Mouse (Mus musculus): ENCODE results near the gene Rft1. TPM values are rescaled to one million over a fixed set of nuclear protein-coding genes. Genes with fewer than 3 reads are reported as not detected.

Gene Rft1
- total RNA-seq (2021), result 10 to 100 TPM; 11.3 to 12.3 TPM
- long read RNA-seq, experiment 1, transcript Rft1-201 (13 exons, 2,387 nt), result major isoform, 8 of 12 reads
- long read RNA-seq, experiment 1, partial matches to known transcripts, result 2 of 12 reads
- long read RNA-seq, experiment 1, other reads (novel, unspliced or antisense), result 1 of 12 reads
- long read RNA-seq, experiment 2, transcript Rft1-201 (13 exons, 2,387 nt), result major isoform, 5 of 8 reads
- long read RNA-seq, experiment 2, partial matches to known transcripts, result 2 of 8 reads
- long read RNA-seq, experiment 2, other reads (novel, unspliced or antisense), result 0 of 8 reads

- Histone ChIP-seq H3K4me3 (peak within 1 kb of the TSS; percentile 96), H3K27ac (peak within 1 kb of the TSS; percentile 93)
- intact Hi-C loops (cut with DNase I), result loop anchor here (5.0 kb wide), 1 partner anchor 62 kb away; no protein-coding TSS in a partner anchor
- peak; percentile 97 to 100 for DNase-seq (ENCODE audit: extremely low spot score in 1 of 2, low spot score in 2 of 2)
- no peak for TF ChIP-seq CTCF (IDR thresholded peaks at IDR 0.05)
Observed at GRCm38 (mm10) chr14:30653943-30654659, at the start of gene Rft1. Rft1 (plus strand) TSS chr14:30654360.

DNA sequence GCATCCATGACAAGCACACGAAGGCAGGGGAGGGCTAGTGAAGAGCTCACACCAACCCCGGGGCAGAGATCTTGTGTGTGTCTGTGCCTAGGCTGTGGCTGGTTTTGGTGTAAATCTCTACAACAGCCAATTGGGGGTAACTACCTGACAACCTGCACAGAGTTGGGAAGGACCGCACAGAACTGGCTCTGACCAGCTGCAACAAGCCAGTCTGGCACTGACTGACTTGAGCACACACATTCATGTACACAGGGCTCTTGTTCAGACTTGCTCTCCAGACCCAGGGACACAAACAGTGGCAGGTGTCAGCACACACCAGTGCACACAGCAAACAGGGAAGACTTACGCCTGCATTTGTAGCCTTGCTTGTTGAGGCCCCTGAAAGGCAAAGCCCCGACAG lies 47.3 kb upstream of the Rft1 start:
- no peak for TF ChIP-seq CTCF (IDR thresholded peaks at IDR 0.05)
- no peak overlapping the region for H3K27ac ChIP-seq
- H3K4me3 ChIP-seq, result no peak overlapping the region
- intact Hi-C loops (cut with DNase I), result no loop called here
- no peak for DNase-seq (ENCODE audit: extremely low spot score in 1 of 2, low spot score in 2 of 2)

DNA sequence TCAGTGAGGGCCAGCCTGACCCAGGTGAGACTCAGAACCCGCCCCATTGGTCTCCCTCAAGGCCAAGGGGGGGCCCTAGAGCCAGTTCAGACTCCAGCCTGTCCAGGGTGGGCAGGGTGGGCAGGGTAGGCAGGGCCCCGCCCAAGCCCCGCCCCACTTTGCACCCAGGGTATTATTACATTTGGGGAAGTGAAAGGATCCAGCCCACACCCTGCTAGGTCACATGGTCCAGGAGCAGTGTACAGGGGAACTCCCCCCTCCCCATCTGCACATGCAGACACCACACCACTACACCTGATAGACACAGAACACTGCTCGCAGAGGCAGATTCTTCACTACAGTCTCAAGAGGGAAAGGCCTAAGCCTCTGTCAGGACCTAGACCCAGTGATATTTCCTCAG lies 46.5 kb upstream of the Rft1 start:
- Histone ChIP-seq H3K27ac (no peak overlapping the region), H3K4me3 (no peak overlapping the region)
- no peak for TF ChIP-seq CTCF (IDR thresholded peaks at IDR 0.05)
- DNase-seq (ENCODE audit: extremely low spot score in 1 of 2, low spot score in 2 of 2), result no peak
- intact Hi-C loops (cut with DNase I), result no loop called here

DNA sequence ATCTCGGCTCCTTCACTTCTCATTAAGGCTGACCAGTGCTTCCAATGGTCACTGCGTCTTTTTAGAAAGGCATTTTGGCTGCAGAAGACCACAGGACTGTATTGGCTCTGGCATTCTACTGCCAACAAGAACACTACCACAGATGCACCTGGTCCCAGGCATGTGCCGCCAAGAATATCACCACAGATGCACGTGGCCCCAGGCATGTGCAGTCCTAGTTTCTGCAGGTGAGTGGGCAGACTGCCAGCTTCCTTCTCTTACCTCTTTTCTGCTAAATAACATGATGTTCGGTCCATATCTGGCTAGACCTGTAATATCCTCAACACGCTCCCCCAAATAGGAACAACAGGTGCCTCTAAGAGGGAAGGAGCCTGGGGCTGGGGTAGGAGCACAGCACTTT lies 46.0 kb upstream of the Rft1 start:
- no peak for DNase-seq (ENCODE audit: extremely low spot score in 1 of 2, low spot score in 2 of 2)
- H3K27ac ChIP-seq, result no peak overlapping the region
- H3K4me3 ChIP-seq, result no peak overlapping the region
- TF ChIP-seq CTCF (IDR thresholded peaks at IDR 0.05), result no peak
- intact Hi-C loops (cut with DNase I), result no loop called here

- no peak for TF ChIP-seq CTCF (IDR thresholded peaks at IDR 0.05)
- DNase-seq (ENCODE audit: extremely low spot score in 1 of 2, low spot score in 2 of 2), result no peak
- no peak overlapping the region for H3K27ac ChIP-seq
- H3K4me3 ChIP-seq, result no peak overlapping the region
- intact Hi-C loops (cut with DNase I), result no loop called here
Observed at GRCm38 (mm10) chr14:30609499-30609898, 44.7 kb upstream of the Rft1 start.

DNA sequence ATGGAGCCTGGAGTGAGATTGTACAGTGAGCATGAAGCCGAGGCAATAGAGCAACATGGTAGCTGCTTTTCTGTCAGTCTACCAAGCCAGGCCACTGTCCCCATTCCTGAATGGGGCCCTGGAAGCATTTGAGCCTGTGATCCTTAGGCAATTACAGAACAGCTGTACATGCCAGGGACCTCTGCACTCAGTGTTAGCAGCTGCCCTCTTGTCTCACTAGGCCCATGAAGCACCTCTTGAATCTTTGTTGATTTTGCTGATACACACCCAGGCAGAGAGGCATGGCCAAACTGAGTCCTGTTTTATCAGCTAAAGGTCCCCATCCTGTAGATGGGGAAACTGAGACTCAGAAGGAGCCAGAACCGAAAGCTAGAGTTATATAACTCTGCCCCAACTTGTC lies 43.9 kb upstream of the Rft1 start:
- intact Hi-C loops (cut with DNase I), result no loop called here

DNA sequence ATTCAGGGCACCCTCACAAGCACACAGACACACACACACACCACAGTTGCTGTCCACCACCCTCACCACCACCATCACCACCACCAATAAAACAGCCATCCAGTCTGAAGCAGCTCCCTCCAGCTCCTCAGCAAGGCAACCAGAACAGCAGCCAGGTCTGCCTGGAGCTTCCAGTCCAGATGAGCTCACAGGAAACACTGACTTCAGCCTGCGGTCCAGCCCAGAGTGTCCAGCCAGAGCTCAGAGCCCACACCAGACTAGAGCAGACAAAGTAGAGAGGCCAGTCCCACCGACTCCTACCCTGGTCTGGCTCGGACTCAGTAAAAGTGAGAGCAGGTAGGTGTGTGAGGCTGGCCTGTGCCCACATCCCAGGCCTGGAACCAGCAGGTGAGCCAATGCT lies 43.2 kb upstream of the Rft1 start:
- intact Hi-C loops (cut with DNase I), result no loop called here
- Histone ChIP-seq H3K27ac (no peak overlapping the region), H3K4me3 (no peak overlapping the region)
- TF ChIP-seq CTCF (IDR thresholded peaks at IDR 0.05), result no peak
- DNase-seq (ENCODE audit: extremely low spot score in 1 of 2, low spot score in 2 of 2), result no peak

More for the DNA sequence above, 43.9 kb upstream of the Rft1 start:
- no peak for TF ChIP-seq CTCF (IDR thresholded peaks at IDR 0.05)
- H3K27ac ChIP-seq, result no peak overlapping the region
- no peak overlapping the region for H3K4me3 ChIP-seq
- no peak for DNase-seq (ENCODE audit: extremely low spot score in 1 of 2, low spot score in 2 of 2)

DNA sequence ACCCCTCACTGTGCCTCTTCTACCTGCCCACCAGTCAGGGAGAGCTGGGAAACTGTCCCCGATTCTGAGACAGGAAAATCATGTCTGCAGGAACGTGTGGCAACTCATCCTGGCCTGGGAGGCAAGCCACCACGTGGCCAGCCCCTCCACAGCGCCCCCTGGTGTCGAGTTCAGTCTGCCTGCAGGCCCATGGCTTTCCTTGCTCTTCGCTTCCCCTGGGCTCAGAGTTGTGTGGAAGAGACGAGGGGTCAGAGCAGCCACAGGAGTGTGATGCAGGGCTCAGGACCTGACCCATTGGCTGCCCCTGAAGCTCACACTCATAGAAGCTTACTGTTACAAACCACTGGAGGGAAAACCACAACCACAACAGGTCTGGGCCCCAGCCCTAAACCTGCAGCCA lies 41.6 kb upstream of the Rft1 start:
- no peak overlapping the region for H3K27ac ChIP-seq
- peak; percentile 52 to 72 for DNase-seq (ENCODE audit: extremely low spot score in 1 of 2, low spot score in 2 of 2)
- TF ChIP-seq CTCF (IDR thresholded peaks at IDR 0.05), result peak; percentile 87
- no peak overlapping the region for H3K4me3 ChIP-seq
- intact Hi-C loops (cut with DNase I), result no loop called here

- H3K4me3 ChIP-seq, result no peak overlapping the region
- no peak for DNase-seq (ENCODE audit: extremely low spot score in 1 of 2, low spot score in 2 of 2)
- H3K27ac ChIP-seq, result no peak overlapping the region
- intact Hi-C loops (cut with DNase I), result no loop called here
- no peak for TF ChIP-seq CTCF (IDR thresholded peaks at IDR 0.05)
Observed at GRCm38 (mm10) chr14:30612962-30613715, 41.0 kb upstream of the Rft1 start.

GRCm38 (mm10) chr14:30616751-30617150 lies 37.4 kb upstream of the Rft1 start:
- H3K4me3 ChIP-seq, result no peak overlapping the region
- H3K27ac ChIP-seq, result no peak overlapping the region
- DNase-seq (ENCODE audit: extremely low spot score in 1 of 2, low spot score in 2 of 2), result no peak
- TF ChIP-seq CTCF (IDR thresholded peaks at IDR 0.05), result no peak
- intact Hi-C loops (cut with DNase I), result no loop called here

- intact Hi-C loops (cut with DNase I), result no loop called here
- DNase-seq (ENCODE audit: extremely low spot score in 1 of 2, low spot score in 2 of 2), result no peak
- H3K4me3 ChIP-seq, result no peak overlapping the region
- TF ChIP-seq CTCF (IDR thresholded peaks at IDR 0.05), result no peak
- no peak overlapping the region for H3K27ac ChIP-seq
Observed at GRCm38 (mm10) chr14:30618746-30619275, 35.3 kb upstream of the Rft1 start.
